Mouse (Mus musculus) MN1 (cell line): ENCODE data around the gene Oas1g.
"Not testable (repeated sequence)": the region's sequence is repeated elsewhere in the genome, so short reads cannot be mapped to it uniquely, and the experiment has no call there.

Experiments used
- DNase-seq: peaks from one replicate; pipeline ENCODE4 v3.0.0-alpha.2; 2016; ENCODE audit warnings: low spot score

The Oas1g gene

DNA sequence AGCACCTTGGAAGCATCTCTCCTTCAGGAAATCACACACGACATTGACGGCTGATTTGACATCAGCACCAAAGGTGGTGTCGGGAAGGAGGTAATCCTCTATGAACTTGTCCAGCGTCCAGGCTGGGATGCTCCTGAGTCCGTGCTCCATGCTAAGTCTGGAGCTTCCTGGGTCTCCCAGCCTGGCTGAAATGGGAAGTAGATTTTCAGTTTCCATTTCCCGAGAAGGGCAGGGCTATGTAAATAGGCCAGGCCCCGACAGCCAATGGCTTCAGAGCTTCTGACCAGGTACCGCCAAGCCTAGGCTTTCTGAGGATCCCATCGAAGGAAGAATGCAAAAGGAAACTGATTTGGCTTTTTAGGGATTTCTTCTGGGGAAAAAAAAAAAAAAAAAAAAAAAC, at the start of gene Oas1g:
Oas1g (minus strand) TSS at position 201 of the 400 bp plus-strand sequence.
- DNase-seq: not testable (repeated sequence)

DNA sequence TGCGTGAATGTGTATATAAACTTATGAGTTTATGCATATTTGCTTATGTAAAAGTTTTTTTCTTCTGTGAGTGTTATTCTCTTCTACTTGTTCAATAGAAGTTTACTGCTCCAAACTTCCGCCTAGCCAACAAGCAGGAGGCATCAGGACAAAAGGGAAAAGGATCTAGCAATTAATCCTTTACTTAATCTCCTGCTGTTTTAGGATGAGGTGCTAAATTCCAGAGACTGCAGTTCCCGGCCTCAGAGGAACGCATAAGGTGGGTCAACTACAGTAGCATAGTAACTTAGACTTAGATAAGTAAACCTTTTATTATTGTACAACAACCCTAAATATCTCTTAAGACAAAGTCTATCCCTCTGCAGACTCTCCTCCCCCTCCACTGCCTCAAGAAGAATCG, 46.6 kb upstream of the Oas1g start:
- DNase-seq: no peak

DNA sequence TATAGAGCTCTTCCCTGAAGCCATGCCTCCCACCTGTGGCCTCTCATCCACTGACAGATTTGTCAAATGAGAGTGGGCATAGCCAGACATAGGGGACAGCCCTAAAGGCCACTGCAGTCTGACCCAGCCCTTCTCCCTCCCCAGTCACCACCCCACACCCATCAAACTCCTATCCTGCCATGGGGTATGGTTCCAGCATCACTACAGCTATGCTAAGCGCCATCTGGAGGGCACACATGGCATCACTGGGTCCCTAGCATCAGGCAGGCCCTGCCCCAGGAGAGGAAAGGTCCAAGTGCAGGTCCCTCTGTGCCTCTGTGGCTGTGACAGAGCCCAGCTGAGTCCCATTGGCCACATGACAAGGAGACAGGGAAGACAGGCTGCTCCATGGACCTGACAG, 39.6 kb upstream of the Oas1g start:
- DNase-seq: no peak

DNA sequence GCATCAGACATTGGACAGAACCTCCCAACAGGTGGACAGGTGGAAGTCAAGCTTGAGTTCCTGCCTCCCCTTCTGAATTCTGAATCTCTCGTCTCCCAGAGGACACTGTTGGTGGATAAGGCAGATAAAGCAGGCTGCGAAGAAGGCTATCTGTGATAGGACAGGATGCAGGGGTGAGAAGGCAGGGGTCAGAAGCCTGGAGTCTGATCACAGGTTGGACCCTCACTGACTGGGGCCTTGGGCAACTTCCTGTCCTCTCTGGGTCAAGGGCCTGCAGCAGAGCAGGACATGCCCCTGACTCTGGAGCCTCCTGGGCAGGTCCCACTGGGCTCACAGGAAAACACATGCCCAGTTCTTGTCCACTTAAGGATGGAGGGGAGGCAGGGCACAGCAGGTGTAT, 38.9 kb upstream of the Oas1g start:
- not testable (repeated sequence) for DNase-seq

DNA sequence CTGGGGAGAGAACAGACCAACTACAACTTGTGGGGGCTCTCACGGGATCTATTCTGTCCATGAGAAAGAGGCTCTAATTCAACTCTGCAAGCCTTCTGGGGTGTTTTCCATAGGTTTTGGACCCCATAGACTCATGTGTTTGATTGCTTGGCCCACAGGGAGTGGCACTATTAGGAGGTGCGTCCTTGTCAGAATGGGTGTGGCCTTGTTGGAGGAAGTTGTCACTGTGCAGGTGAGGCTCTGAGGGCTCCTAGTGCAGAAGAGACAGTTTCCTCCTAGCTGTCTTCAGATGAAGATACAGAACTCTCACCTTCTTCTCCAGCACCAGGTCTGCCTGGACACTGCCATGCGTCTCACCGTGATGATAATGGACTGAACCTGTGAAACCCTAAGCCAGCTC, 37.1 kb upstream of the Oas1g start:
- not testable (repeated sequence) for DNase-seq

DNA sequence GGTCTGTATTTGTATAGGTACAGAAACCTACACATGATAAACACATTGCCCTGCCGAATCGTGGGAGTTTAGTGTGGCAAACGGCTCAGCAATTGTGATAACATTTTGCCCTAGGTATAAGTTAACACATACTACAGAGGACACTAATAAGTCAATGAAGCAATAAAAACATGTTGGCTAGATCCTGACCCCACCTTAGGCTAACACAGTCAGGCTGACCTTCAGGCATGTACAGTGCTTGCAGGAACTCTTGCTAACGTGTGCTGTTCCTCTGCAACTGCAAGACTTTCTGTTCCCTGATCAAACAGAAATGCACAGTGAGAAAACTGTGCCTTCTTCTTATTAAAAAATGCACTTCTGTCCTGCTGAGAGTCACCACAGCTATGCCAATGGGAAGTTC, 36.6 kb upstream of the Oas1g start:
- DNase-seq: no peak

DNA sequence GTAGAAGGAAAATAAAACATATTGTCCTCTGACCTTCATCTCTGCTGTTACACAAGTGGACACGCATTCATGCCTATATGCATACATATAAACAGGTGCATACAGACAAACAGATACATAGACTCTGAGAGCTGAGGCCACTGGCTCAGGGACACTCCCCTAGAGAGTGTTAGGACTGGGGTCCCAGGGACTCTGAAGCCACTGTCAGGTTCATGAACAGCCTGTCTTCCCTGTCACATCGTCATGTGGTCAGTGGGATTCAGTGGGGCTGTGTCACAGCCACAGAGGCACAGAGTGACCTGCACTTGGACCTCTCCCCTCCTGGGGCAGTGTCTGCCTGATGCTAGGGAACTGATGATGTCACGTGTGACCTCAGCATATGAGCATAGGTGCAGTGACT, 32.9 kb upstream of the Oas1g start:
- no peak for DNase-seq

DNA sequence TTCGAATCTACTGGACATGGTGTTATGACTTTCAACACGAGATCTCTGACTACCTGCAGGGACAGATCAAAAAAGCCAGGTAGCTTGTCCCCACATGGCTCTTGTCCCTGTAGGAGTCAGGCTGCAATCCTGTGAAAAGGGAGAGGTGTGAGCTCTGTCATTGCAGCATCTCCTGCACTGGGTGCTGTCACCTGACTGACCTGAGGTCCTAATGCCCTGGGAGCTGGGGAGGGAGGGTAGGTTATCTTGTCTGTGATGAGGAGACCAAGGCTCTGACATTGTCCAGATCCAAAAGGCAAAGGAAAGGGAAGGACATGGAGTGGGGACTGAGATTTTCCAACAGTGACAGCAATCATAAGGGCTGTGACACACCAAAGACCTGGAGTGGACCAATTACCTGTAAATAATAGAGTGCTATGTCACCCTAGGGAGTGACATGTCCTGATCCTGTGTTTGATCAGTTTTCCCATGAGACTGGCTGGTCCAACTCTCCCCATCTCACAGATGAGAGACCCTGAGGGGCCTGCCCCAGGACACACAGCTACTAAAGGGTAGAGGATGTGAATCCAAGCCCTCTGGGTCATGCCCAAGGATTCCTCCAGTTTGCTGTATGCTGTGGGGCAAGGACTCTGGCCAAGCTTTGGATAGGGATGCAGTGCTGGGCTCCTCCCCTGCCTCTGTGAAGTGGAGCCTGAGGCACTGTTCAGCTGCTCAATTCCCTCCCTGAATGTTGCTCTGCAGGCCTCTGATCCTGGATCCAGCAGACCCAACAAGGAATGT, 31.9 kb upstream of the Oas1g start:
- not testable (repeated sequence) for DNase-seq

DNA sequence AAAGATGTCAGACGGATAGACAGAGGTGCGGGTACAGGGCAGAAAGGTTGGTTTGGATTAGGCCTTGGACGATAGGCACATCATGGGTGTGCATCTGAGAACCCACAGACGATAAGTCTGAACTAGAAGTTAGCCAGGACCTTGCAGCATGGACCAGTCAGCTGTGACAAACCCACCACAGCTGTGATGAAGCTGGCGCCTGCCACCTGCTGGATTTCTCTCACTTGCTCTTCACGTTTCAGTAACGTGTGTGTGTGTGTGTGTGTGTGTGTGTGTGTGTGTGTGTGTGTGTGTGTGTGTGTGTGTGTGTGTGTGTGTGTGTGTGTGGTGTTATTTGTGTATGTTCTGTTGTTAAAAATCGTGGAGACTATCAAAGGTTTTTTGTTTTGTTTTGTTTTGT, 26.8 kb upstream of the Oas1g start, which contains the start of gene Oas1d:
Oas1d (plus strand) TSS at position 333 of the 400 bp plus-strand sequence.
- not testable (repeated sequence) for DNase-seq

DNA sequence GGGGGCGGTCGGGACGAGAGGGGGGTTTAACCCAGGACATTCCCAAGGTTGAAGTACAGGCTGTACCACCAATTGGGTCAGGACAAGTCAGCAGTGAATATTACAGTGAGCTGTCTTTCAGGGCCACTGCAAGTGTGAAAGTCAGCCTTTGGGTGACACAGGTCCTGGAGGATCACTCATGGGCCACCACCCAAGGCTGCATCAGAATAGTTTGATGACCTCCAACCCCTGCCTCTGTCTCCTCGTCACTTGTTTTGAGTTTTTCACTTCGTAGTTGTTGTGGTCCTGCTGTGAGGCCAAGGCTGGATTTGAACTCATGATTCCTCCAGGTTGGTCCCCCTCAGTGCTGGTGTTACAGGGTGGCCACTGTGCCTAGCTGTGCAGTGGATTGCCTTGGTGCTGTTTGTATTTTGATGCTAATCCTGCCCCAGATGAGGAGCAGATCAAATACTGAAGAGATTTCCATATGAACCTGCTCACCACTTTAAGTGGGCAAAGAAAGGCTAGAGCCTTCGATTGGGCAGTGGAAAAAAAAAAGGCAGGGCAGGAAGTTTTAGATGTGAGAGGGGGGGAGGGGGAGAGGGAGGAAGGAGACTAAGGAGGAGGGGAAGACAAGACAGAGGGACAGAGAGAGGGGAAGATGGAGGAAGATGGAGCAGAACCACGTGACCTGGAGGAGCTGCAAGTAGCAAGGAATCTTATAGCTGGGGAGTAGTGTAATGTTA, 20.9 kb upstream of the Oas1g start:
- DNase-seq: no peak

DNA sequence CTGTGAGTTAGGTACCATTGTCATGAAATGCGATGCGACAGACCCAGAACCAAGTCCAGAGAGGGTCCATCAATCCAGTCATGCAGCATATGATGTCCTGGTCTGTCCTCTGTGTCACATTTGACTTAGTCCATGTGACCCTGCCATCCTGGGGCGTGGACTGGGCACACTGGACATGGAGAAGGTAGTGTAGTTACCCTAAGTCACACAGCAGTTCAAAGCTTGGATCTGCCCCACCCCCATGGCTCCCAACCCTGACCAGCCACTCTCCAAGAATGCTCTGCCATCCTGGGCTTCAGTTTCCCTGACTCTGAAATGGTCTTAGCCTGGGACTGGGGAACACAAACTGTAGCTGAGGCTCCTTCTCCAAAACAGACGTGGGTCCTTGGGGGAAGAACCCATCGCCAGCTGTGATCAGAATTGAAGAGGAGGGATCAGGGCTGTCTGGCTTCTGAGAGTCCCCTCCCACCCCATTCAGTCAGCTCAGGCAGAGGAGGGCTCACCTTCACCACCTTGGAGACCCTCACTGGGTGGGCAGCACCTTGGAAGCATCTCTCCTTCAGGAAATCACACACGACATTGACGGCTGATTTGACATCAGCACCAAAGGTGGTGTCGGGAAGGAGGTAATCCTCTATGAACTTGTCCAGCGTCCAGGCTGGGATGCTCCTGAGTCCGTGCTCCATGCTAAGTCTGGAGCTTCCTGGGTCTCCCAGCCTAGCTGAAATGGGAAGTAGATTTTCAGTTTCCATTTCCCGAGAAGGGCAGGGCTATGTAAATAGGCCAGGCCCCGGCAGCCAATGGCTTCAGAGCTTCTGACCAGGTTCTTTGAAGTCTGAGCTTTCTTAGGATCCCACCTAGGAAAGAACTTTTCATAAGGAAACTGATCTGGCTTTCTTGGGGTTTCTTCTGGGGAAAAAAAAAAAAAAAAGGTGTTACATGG, 19.6 kb upstream of the Oas1g start, which contains the start of gene Oas1a:
Oas1a (minus strand) TSS at position 731 of the 943 bp plus-strand sequence.
- not testable (repeated sequence) for DNase-seq

DNA sequence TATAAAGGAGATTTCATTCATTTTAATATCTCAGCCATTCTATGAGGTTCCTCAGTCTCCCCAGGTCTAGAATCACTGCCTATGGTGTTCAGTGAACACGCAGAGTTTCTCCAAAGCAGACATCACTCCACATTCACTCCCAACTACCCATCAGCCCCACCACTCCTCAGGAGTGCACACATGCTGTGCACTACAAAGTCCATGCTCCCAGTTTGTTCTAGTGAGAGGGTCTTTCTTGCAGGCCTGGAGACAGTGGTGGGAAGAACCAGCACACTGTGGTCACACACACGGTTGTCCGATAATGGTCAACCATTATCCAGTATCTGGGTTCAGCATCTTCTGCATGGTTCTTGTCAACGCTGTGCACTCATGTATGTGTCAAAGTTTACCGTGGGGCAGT, 14.6 kb upstream of the Oas1g start:
- DNase-seq: no peak

DNA sequence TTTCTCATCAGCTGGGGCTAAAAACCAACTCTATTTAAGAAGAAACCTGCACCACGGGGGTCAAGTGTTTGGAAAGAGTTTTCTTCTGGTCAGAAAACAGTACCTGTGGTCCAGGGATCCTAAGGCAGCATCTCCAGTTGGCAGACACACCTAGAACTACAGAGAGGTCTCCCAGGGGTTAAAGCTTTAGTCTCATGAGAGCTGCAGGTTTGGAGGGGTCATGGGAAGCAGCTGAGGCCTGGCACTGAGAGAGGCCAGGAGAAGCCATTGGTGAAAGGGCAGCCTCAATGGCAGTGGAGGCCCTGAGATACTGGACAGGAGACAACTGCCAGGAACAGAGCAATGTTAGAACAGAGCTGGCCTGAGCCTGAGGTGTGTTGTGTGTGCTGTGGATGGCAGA, 13.3 kb upstream of the Oas1g start:
- no peak for DNase-seq

DNA sequence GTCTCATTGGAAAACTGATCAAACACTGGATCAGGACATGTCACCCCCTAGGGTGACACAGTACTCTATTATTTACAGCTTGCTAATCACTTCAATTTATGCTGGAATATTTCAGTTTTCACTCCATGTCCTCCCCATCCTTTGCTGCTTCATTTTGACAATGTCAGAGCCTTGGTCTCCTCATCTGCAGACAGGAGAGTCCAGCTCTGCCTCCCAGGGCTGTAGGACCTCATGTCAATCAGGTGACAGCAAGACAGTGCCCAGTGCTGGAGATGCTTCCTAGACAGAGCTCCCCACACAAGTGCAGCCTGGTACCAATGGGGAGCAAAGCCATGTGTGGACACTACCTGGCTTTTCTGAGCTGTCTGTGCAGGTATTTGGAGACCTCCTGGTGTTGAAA, 11.3 kb upstream of the Oas1g start:
- DNase-seq: no peak

DNA sequence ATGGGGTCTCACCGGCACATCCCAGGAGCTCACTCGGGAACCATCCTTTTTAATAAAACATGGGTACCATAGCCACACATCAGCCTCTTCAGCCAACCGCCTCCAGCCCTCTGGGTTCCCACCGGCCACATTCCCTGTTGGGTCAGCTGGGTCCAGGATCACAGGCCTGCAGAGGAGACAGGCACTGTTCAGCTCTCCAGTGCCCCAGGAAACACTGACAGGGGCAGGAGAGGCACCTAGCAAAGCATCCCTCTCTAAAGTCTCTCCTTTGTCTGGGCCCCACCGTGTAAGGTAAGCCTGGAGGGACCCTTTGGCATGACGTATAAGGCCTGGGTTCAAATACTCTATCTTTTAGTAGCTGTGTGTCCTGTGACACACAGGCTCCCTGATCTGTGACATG, 10.9 kb upstream of the Oas1g start:
- DNase-seq: no peak

DNA sequence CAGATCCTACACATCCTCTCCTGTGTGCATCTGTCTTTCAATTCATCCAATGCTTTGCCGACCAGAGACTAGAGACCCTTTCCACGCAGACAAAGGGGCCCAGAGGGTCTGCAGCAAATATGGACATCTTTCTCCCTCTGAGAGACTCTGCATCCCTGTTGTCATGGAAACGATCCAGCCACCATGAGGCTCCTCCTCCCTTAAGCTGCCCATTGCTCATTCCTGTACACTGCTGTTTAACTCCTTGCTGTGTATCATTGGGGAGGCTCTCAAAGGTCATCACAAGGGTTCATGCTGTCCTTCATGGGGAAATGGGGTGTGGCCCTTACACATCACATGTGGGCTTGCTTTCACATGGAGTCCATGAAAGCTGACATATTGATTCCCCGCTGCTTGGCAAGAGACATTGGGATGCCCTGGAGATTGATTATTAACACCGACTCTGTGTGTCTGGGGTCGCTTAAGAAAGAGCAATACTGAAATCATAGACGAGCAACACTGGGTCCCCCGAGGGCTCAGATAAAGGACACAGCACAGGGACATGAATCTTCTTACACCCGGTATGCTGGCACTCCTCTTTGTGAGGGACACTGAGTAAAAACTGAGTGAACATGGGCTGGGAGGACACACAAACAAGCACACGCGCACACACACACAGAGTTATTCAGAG, 8.0 kb upstream of the Oas1g start:
- DNase-seq: no peak

DNA sequence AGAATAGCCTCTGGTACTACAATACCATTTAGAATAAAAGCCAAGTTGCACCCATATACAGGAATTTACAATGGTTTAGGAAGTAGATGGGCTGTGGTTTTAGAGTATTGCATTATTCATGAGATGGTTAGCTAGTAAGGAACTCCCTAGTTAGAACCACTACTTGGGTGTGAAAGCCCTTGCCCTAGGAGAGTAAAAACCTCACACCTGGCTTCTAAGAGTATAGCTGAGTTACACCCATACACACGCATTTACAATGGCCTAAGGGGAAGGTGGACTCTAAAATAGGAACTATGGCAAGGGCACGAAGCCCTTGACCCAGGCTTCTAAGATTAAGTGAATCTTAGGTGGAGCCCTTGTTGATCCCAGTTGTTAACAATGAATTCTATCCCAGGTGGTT, 7.3 kb upstream of the Oas1g start:
- DNase-seq: not testable (repeated sequence)

DNA sequence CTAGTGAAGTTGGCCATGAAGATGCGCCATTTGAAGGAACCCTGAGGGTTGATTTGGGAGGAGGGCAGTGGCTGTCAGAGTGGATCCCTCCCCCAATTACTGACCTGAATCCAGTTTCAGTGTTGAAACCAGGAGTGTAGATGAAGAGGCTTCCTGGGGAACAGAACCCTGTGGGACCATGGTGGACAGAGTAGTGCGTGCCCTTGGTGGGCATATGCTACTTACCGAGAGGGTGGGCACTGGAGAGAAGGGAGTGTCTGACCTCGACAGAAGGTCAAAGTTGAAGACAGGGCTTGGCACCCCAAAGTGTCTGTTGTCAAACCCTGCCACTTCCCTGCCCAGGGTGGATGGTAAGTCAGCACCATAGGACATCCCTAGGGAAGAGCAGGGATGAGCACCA, 6.5 kb upstream of the Oas1g start:
- not testable (repeated sequence) for DNase-seq

DNA sequence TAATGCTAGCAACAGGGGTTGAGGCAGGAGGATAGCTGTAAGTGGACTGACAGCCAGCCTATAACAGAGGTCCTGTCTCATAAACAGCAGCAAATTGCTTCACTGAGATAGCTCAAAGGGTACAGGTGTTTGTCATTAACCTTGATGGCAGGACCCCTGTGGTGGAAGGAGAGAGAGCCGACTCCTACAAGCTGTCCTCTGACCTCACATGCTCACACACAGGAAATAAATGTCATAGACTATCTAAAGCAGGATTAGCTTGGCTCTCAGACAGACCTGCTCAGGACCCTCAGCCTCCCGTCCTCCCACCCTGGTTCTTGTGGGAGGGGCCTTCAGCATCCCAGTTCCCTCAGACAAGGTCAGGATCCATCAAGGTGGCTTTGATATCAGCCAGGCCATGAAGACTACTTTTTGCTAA, 4.8 kb upstream of the Oas1g start:
- DNase-seq: no peak

DNA sequence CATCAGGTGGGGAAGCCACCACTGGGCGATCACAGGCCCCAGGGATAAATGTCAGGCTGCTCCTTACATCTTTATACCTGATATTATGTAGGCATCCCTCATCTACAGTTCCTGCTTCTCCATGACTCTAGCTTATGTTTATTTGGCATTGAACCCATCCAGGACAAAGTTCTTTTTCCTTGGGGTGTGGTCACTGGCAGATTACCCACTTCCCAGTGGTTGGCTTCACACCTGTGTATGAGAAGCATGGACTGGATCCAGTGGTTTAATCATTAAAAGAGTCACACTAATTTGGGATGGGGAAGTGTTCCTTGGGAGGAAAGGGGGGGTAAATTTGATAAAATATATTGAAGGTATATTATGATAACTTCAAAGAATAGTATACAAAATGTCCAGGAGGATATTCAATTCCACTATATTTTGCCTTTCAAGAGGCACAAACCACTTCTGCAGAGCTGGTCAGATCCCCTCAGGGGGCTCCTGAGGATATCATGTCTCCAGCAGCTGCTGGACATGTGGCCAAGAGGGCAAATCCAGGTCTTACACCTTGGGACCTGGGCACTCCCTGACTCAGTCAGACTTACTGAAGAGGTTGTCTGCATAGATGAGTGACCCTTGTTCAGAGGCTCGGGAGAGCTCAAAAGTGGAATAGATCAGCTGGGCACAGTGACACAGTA, 4.3 kb upstream of the Oas1g start:
- not testable (repeated sequence) for DNase-seq

DNA sequence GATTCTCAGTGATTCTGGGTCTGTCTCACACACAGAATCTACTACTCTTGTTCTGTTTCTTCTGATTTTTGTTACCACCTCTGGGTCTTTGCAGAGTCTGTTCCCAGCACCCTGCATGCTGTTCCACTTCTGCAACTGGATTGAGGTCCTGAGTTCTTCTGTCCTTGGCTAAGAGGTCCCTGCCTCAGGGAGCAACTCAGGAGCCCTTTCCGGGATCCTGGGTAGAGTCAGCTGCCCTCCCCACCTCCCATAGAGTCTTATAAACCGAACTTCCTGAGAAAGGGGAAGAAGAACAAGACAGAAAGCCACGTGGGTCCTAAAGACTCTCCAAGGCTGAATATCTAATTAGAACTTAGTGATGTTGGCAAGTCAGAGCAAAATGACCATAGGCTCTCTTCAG, 3.6 kb upstream of the Oas1g start:
- no peak for DNase-seq
